Mouse (Mus musculus) right cerebral cortex, postnatal 10 days (tissue): ENCODE measurements around the gene C87436.

Experiments
- DNase-seq, 2 experiments: peaks; one replicate each; pipeline ENCODE4 v3.0.0; 2021; ENCODE audit warnings: low spot score in 2 of 2

The C87436 gene

GRCm38 (mm10) chr6:86509866-86510200, 71.7 kb downstream of the C87436 start:
- no peak for DNase-seq

GRCm38 (mm10) chr6:86510979-86511378, 72.8 kb downstream of the C87436 start:
- DNase-seq, result no peak

GRCm38 (mm10) chr6:86513296-86513695, 75.1 kb downstream of the C87436 start:
- no peak for DNase-seq

GRCm38 (mm10) chr6:86516021-86516420, 77.8 kb downstream of the C87436 start:
- DNase-seq, result no peak

DNA sequence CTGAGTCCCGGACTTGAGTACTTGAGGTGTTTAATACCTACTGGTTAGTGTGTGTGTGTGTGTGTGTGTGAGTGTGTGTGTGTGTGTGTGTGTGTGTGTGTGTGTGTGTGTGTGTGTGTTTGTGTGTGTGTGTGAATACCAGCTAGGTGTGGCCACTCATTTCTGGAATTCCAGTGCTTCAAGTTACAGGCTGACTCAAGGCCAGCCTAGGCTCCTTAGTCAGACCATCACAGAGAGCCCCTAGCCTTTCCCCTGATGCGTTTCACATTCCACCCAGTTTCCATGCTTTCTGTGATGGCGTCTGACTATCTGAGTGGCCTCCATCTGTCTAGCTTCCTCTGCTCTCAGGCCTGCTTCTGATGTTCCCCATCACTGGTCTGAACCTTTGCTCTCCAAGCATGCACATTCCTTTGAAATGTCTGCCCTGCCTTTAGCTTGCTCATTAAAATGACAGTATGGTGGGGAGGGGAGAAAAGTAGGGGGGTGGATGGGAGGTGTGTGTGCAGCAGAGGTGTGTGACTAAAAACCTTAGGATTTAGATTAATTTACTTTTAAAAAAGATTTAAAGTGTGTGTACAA, 81.7 kb downstream of the C87436 start:
- no peak for DNase-seq

DNA sequence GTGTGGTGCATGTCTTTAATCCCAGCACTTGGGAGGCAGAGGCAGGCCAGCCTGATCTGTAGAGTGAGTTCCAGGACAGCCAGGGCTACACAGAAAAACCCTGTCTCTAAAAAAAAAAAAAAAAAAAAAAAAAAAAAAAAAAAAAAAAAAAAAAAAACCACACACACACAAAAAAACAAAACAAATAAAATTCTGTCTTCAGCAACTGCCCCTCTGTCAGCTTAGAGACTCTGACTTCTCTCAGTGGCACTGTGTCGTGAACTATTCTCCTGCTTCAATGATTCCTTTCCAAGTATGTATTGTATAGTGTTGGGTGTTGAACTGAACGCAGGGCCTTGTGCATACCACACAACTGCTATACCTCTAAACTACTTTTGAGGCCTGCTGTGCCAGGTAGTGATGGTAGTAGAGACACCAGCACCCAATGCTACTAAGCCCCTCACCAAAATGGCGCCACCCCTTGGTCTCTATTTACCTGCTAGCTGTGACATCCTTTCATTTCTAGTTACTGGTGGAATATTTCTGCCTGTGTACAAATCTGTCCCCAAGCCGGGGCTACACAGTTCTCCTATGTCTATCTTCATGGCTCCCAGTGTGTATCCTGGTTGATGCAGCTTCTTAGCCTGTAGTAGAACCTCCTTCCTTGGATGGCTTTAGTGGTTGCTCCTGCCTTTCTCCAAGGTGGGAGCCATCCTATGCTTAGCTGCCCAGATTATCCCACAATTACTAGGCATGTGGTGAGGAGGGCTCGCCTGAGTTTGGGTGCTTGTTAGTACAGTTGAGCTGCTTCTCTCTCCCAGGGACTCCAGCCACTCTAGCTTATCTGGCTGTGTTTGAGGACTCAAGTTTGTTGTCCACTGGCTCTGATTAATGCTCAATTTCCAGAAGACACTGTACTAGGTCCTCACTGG, 84.1 kb downstream of the C87436 start:
- DNase-seq, result no peak
